Mouse (Mus musculus): Measurements from ENCODE around the gene Colec11. TPM values are rescaled to one million over a fixed set of nuclear protein-coding genes. Genes with fewer than 3 reads are reported as not detected.

Gene Colec11
- polyA plus RNA-seq, 1 experiment, result not detected

DNA sequence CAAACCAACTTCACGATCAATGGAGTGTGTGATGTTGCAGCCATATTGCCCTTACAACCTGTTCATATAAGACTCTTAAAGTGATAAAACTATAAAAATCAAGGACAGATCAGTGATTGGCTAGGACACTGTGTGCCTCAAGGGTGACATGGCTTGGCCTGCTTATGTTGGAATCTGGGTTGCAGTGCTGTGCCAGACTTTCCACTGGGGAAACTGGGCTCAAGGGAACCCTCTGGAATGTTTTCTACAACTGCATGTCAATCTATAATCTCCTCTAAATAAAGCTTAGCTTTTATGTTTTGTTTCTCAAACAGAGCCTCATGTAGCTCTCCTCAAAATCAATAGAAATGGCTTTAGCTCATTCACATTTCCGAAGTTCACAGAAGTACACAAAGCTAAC is 1.1 kb upstream of the Colec11 start:
- no peak overlapping the region for H3K9ac ChIP-seq (ENCODE audit: low read depth, poor library complexity, severe bottlenecking)
- H3K27me3 ChIP-seq (ENCODE audit: control insufficient read depth, insufficient read depth, low read length, poor library complexity, severe bottlenecking), result no peaks in the 10 kb centered on the region
- no peaks in the 10 kb centered on the region for H3K4me1 ChIP-seq (ENCODE audit: control insufficient read depth, insufficient read depth, low read length)
- peaks cover 13% of the 10 kb centered on the region for H3K36me3 ChIP-seq (ENCODE audit: control insufficient read depth, insufficient read depth, low read length, poor library complexity, severe bottlenecking)
- H3K4me3 ChIP-seq (ENCODE audit: low read depth, low read length), result no peak overlapping the region
- H3K9me3 ChIP-seq (replicated peaks; ENCODE audit: control insufficient read depth, insufficient read depth, low read length, poor library complexity, severe bottlenecking), result no peaks in the 10 kb centered on the region
- no peak for TF ChIP-seq POLR2A (IDR thresholded peaks at IDR 0.05; ENCODE audit: insufficient read depth, low read length)
- TF ChIP-seq CTCF (IDR thresholded peaks at IDR 0.05; ENCODE audit: low read depth, low read length), result no peak
- TF ChIP-seq EP300 (IDR thresholded peaks at IDR 0.05; ENCODE audit: insufficient read depth, low read depth, low read length), result no peak
- no peak overlapping the region for H3K27ac ChIP-seq (ENCODE audit: insufficient read depth, low read length)

DNA sequence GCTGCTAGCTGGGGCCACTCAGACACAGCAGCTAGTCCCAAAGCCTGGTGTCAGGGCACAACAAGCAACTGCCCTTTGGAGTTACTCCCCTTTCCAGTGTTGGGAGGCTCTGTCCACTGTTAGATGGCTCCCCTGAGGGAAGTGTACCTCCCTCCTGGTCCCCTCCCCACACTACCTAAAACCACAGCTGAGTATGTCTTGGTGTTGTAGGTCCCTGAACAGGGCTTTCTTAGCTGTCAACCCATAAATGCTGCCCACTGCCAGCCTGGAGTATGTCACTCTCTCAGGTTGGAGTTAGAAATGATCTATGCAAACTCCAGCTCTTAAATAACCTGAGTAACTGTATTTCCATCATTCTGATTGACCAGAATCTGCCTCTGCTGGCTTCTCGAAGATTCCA is 536 bp downstream of the Colec11 start:
- Histone ChIP-seq H3K4me1 (ENCODE audit: control insufficient read depth, insufficient read depth, low read length) (no peaks in the 10 kb centered on the region), H3K9ac (ENCODE audit: low read depth, poor library complexity, severe bottlenecking) (no peak overlapping the region), H3K36me3 (ENCODE audit: control insufficient read depth, insufficient read depth, low read length, poor library complexity, severe bottlenecking) (no peaks in the 10 kb centered on the region), H3K4me3 (ENCODE audit: low read depth, low read length) (no peak overlapping the region), H3K27ac (ENCODE audit: insufficient read depth, low read length) (no peak overlapping the region), H3K27me3 (ENCODE audit: control insufficient read depth, insufficient read depth, low read length, poor library complexity, severe bottlenecking) (no peaks in the 10 kb centered on the region), H3K9me3 (replicated peaks; ENCODE audit: control insufficient read depth, insufficient read depth, low read length, poor library complexity, severe bottlenecking) (no peaks in the 10 kb centered on the region)
- no peak for TF ChIP-seq CTCF (IDR thresholded peaks at IDR 0.05; ENCODE audit: low read depth, low read length)
- no peak for TF ChIP-seq EP300 (IDR thresholded peaks at IDR 0.05; ENCODE audit: insufficient read depth, low read depth, low read length)
- TF ChIP-seq POLR2A (IDR thresholded peaks at IDR 0.05; ENCODE audit: insufficient read depth, low read length), result no peak

DNA sequence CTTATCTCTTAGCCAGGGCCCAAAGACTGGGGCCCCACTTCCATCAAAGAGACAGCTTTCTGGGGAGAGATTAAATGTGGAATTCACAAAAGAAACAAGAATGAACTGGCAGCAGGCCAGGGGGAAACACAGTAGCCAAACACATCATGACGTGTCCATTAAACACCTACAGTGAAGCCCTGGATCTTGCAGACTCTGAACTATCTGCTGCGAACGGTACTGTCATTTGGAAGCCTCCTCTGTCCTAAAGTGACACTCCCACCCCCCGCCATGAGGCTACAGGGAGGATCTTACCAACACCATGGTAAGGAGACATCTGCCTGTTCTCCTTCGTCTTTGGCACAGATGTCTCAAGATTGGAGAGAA is 1.0 kb downstream of the Colec11 start:
- no peak overlapping the region for H3K27ac ChIP-seq (ENCODE audit: insufficient read depth, low read length)
- H3K36me3 ChIP-seq (ENCODE audit: control insufficient read depth, insufficient read depth, low read length, poor library complexity, severe bottlenecking), result no peaks in the 10 kb centered on the region
- H3K4me1 ChIP-seq (ENCODE audit: control insufficient read depth, insufficient read depth, low read length), result no peaks in the 10 kb centered on the region
- H3K9ac ChIP-seq (ENCODE audit: low read depth, poor library complexity, severe bottlenecking), result no peak overlapping the region
- H3K9me3 ChIP-seq (replicated peaks; ENCODE audit: control insufficient read depth, insufficient read depth, low read length, poor library complexity, severe bottlenecking), result no peaks in the 10 kb centered on the region
- TF ChIP-seq EP300 (IDR thresholded peaks at IDR 0.05; ENCODE audit: insufficient read depth, low read depth, low read length) (no peak), POLR2A (IDR thresholded peaks at IDR 0.05; ENCODE audit: insufficient read depth, low read length) (no peak), CTCF (IDR thresholded peaks at IDR 0.05; ENCODE audit: low read depth, low read length) (no peak)
- H3K27me3 ChIP-seq (ENCODE audit: control insufficient read depth, insufficient read depth, low read length, poor library complexity, severe bottlenecking), result no peaks in the 10 kb centered on the region
- no peak overlapping the region for H3K4me3 ChIP-seq (ENCODE audit: low read depth, low read length)

- H3K27me3 ChIP-seq (ENCODE audit: control insufficient read depth, insufficient read depth, low read length, poor library complexity, severe bottlenecking), result no peaks in the 10 kb centered on the region
- no peak overlapping the region for H3K9ac ChIP-seq (ENCODE audit: low read depth, poor library complexity, severe bottlenecking)
- no peak overlapping the region for H3K27ac ChIP-seq (ENCODE audit: insufficient read depth, low read length)
- no peaks in the 10 kb centered on the region for H3K36me3 ChIP-seq (ENCODE audit: control insufficient read depth, insufficient read depth, low read length, poor library complexity, severe bottlenecking)
- TF ChIP-seq EP300 (IDR thresholded peaks at IDR 0.05; ENCODE audit: insufficient read depth, low read depth, low read length), result no peak
- TF ChIP-seq CTCF (IDR thresholded peaks at IDR 0.05; ENCODE audit: low read depth, low read length), result no peak
- TF ChIP-seq POLR2A (IDR thresholded peaks at IDR 0.05; ENCODE audit: insufficient read depth, low read length), result no peak
- no peaks in the 10 kb centered on the region for H3K9me3 ChIP-seq (replicated peaks; ENCODE audit: control insufficient read depth, insufficient read depth, low read length, poor library complexity, severe bottlenecking)
- no peaks in the 10 kb centered on the region for H3K4me1 ChIP-seq (ENCODE audit: control insufficient read depth, insufficient read depth, low read length)
- no peak overlapping the region for H3K4me3 ChIP-seq (ENCODE audit: low read depth, low read length)
Observed at GRCm38 (mm10) chr12:28621451-28622166, 1.6 kb downstream of the Colec11 start.

GRCm38 (mm10) chr12:28617297-28617696 is 5.9 kb downstream of the Colec11 start:
- no peak overlapping the region for H3K27ac ChIP-seq (ENCODE audit: insufficient read depth, low read length)
- no peaks in the 10 kb centered on the region for H3K4me1 ChIP-seq (ENCODE audit: control insufficient read depth, insufficient read depth, low read length)
- no peaks in the 10 kb centered on the region for H3K9me3 ChIP-seq (replicated peaks; ENCODE audit: control insufficient read depth, insufficient read depth, low read length, poor library complexity, severe bottlenecking)
- H3K36me3 ChIP-seq (ENCODE audit: control insufficient read depth, insufficient read depth, low read length, poor library complexity, severe bottlenecking), result no peaks in the 10 kb centered on the region
- H3K27me3 ChIP-seq (ENCODE audit: control insufficient read depth, insufficient read depth, low read length, poor library complexity, severe bottlenecking), result no peaks in the 10 kb centered on the region
- H3K9ac ChIP-seq (ENCODE audit: low read depth, poor library complexity, severe bottlenecking), result no peak overlapping the region
- TF ChIP-seq EP300 (IDR thresholded peaks at IDR 0.05; ENCODE audit: insufficient read depth, low read depth, low read length) (no peak), CTCF (IDR thresholded peaks at IDR 0.05; ENCODE audit: low read depth, low read length) (no peak)
- no peak overlapping the region for H3K4me3 ChIP-seq (ENCODE audit: low read depth, low read length)

- H3K4me3 ChIP-seq (ENCODE audit: low read depth, low read length), result no peak overlapping the region
- no peaks in the 10 kb centered on the region for H3K27me3 ChIP-seq (ENCODE audit: control insufficient read depth, insufficient read depth, low read length, poor library complexity, severe bottlenecking)
- TF ChIP-seq CTCF (IDR thresholded peaks at IDR 0.05; ENCODE audit: low read depth, low read length) (no peak), EP300 (IDR thresholded peaks at IDR 0.05; ENCODE audit: insufficient read depth, low read depth, low read length) (no peak), POLR2A (IDR thresholded peaks at IDR 0.05; ENCODE audit: insufficient read depth, low read length) (no peak)
- no peaks in the 10 kb centered on the region for H3K36me3 ChIP-seq (ENCODE audit: control insufficient read depth, insufficient read depth, low read length, poor library complexity, severe bottlenecking)
- H3K9me3 ChIP-seq (replicated peaks; ENCODE audit: control insufficient read depth, insufficient read depth, low read length, poor library complexity, severe bottlenecking), result no peaks in the 10 kb centered on the region
- H3K9ac ChIP-seq (ENCODE audit: low read depth, poor library complexity, severe bottlenecking), result no peak overlapping the region
- H3K27ac ChIP-seq (ENCODE audit: insufficient read depth, low read length), result no peak overlapping the region
- no peaks in the 10 kb centered on the region for H3K4me1 ChIP-seq (ENCODE audit: control insufficient read depth, insufficient read depth, low read length)
Observed at GRCm38 (mm10) chr12:28614401-28614800, 8.8 kb downstream of the Colec11 start.

Measured in ES-Bruce4 (cell line).